Mouse (Mus musculus) ES-E14 (cell line): ENCODE measurements around the gene Wipf1.

Experiments
- CHD2 ChIP-seq: IDR thresholded peaks from 2 replicates; pipeline ENCODE4 v1.6.1; 2014; ENCODE audit warnings: mild to moderate bottlenecking, low read depth, low read length, inconsistent platforms
- HCFC1 ChIP-seq: IDR thresholded peaks from 2 replicates; pipeline ENCODE4 v1.6.1; 2012; ENCODE audit warnings: low read length, inconsistent platforms, borderline replicate concordance; ENCODE audit not compliant: insufficient read depth
- ZC3H11A ChIP-seq: IDR thresholded peaks from 2 replicates; pipeline ENCODE4 v1.6.1; 2012; ENCODE audit warnings: low read depth, mild to moderate bottlenecking, inconsistent platforms, low read length, borderline replicate concordance
- ZNF384 ChIP-seq: IDR thresholded peaks from 2 replicates; pipeline ENCODE4 v1.6.1; 2012; ENCODE audit warnings: low read depth, low read length, inconsistent platforms

GRCm38 (mm10) chr2:73477501-73477900 is 52.0 kb downstream of the Wipf1 start:
- no peak for TF ChIP-seq HCFC1
- TF ChIP-seq ZC3H11A, result no peak
- TF ChIP-seq CHD2, result no peak
- no peak for TF ChIP-seq ZNF384
